Mouse (Mus musculus): Measurements from ENCODE around the gene Saal1.

DNA sequence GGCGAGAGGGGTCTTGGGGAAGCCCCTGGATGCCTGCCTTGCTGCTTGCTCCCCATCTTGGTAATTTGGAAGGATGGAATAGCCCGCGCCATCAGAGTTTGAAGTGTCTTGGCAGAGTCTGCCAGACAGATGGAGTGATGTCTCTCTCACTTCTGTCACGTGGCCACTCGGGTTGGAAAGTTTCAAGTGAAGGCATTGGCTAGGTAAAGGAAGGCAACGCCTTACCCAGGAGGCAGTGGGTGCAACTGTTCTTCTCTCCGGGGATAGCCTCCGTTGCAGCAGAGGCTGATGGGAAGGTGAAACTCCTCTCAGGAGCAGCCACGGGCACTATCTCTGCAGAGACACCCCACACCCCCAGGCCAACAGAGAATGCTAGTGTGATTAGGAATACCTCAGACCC is 10.0 kb upstream of the Saal1 start:
- no peak for TF ChIP-seq CTCF (conservative IDR thresholded peaks at IDR 0.05; ENCODE audit: low read length)
- TF ChIP-seq NANOG (IDR thresholded peaks at IDR 0.05; ENCODE audit: borderline replicate concordance, low read length): no peak
- no peak for TF ChIP-seq POU5F1 (IDR thresholded peaks at IDR 0.05; ENCODE audit: borderline replicate concordance, low read length)

Measured in E14TG2a.4 (cell line).